Mouse (Mus musculus) C2C12 (cell line): Measurements from ENCODE around the gene Olfr686. TPM values are rescaled to one million over a fixed set of nuclear protein-coding genes. Genes with fewer than 3 reads are reported as not detected.

Experiments used
- H3K27me3 ChIP-seq: one replicate; pipeline ENCODE4 v1.6.1; 2011; ENCODE audit not compliant: control insufficient read depth, insufficient read depth, insufficient read length
- H3K36me3 ChIP-seq: one replicate; pipeline ENCODE4 v1.6.1; 2011; ENCODE audit not compliant: control insufficient read depth, insufficient read depth
- H3K4me3 ChIP-seq: one replicate; pipeline ENCODE4 v1.5.1; 2011; ENCODE audit warnings: mild to moderate bottlenecking, control low read depth; ENCODE audit not compliant: poor library complexity, insufficient read depth, severe bottlenecking
- H3K79me2 ChIP-seq: one replicate; pipeline ENCODE4 v1.6.1; 2011; ENCODE audit not compliant: control insufficient read depth, insufficient read depth
- H3K79me3 ChIP-seq: one replicate; pipeline ENCODE4 v1.6.1; 2011; ENCODE audit warnings: low read depth, control low read depth
- H3ac ChIP-seq: one replicate; pipeline ENCODE3; 2011; ENCODE audit warnings: low read depth; ENCODE audit not compliant: control insufficient read depth, insufficient read length
- CEBPB ChIP-seq: IDR thresholded peaks from one replicate; pipeline ENCODE4 v1.6.1; 2011; ENCODE audit warnings: low read depth, mild to moderate bottlenecking, control low read depth, moderate library complexity
- CTCF ChIP-seq: IDR thresholded peaks from one replicate; pipeline ENCODE4 v1.5.1; 2011; ENCODE audit not compliant: control insufficient read depth, insufficient read depth, insufficient read length
- FOSL1 ChIP-seq: IDR thresholded peaks from one replicate; pipeline ENCODE4 v1.8.0; 2011; ENCODE audit warnings: mild to moderate bottlenecking, low read length; ENCODE audit not compliant: poor library complexity, insufficient read depth, severe bottlenecking
- MAX ChIP-seq: IDR thresholded peaks from one replicate; pipeline ENCODE4 v1.6.1; 2011; ENCODE audit warnings: mild to moderate bottlenecking, control low read depth
- MYOD1 ChIP-seq: IDR thresholded peaks from one replicate; pipeline ENCODE4 v1.6.1; 2011; ENCODE audit warnings: low read depth; ENCODE audit not compliant: control insufficient read depth, insufficient read length
- MYOG ChIP-seq: IDR thresholded peaks from one replicate; pipeline ENCODE4 v1.6.1; 2011; ENCODE audit not compliant: control insufficient read depth, insufficient read length; ENCODE audit errors: extremely low read depth
- USF1 ChIP-seq: IDR thresholded peaks from one replicate; pipeline ENCODE4 v1.6.1; 2011; ENCODE audit warnings: low read depth, mild to moderate bottlenecking, control low read depth, moderate library complexity
- long read RNA-seq, 2 experiments: library from polyadenylated mRNA; unstranded; transcript quantifications; one replicate each; pipeline ENCODE4 v2.0.0; 2019 to 2020
- polyA plus RNA-seq: library from polyadenylated mRNA; unstranded; fragments of >200 nt; fragmentation: generic; extraction: Trizol; gene quantifications from one replicate; pipeline ENCODE4 v1.2.1, GENCODE M21; 2012; ENCODE audit warnings: missing spikeins

Olfr686 gene
- not detected for polyA plus RNA-seq
- long read RNA-seq, experiment 1: 0 reads
- long read RNA-seq, experiment 2: 0 reads

- TF ChIP-seq USF1: no peak
- TF ChIP-seq MAX: no peak
- no peak for TF ChIP-seq CEBPB
- TF ChIP-seq MYOG: no peak
- TF ChIP-seq MYOD1: no peak
- no peak for TF ChIP-seq FOSL1
- Histone ChIP-seq H3K4me3 (no peak within 1 kb of the TSS), H3K36me3 (no peaks in the 10 kb centered on the region), H3ac (no peak within 1 kb of the TSS), H3K79me2 (no peaks in the 10 kb centered on the region), H3K27me3 (no peaks in the 10 kb centered on the region), H3K79me3 (no peaks in the 10 kb centered on the region)
Measured at GRCm38 (mm10) chr7:105207385-105207784, at the start of gene Olfr686. Gene Olfr686, minus strand, starts transcription at chr7:105207485.

DNA sequence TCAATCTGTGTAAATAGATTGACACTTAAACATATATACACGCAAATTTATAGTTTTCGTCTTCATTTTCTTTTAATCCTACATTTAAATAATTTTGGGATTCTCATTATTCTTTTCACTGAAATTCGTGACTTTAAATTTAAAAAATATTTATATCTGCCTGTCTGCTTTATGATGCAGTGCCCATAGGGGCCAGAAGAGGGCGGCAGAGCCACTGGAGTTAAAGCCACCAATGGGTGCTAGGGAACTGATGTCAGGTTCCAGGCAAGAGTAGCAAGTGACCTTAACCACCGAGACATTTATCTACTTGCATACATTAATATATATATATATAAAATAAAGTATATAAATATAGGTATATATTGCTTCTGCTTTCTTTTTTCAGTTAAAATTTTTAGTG, 49.4 kb upstream of the Olfr686 start:
- TF ChIP-seq MYOG: no peak
- peak; percentile 15 for TF ChIP-seq CTCF
- no peaks in the 10 kb centered on the region for H3K36me3 ChIP-seq
- H3K79me2 ChIP-seq: no peaks in the 10 kb centered on the region
- H3K79me3 ChIP-seq: no peaks in the 10 kb centered on the region
- no peak overlapping the region for H3ac ChIP-seq
- H3K27me3 ChIP-seq: no peaks in the 10 kb centered on the region
- H3K4me3 ChIP-seq: no peak overlapping the region

DNA sequence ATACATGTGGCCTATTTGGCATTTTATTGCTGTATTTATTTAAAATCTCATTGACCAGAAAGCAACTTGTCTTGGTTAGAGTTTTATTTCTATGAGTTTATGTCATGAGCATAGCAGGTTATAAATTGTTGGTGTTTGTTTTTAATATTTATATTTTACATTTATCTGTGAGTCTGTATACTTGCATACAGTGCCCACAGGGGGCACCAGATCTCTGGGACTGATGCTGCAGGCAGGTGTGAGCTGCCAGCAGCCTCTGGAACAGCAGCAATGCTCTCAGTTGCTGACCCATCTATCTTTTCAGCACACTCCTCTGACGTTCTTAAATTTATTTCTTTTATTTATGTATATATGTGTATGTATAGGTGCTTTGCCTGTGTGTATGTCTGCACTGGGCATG, 40.9 kb upstream of the Olfr686 start:
- no peak overlapping the region for H3ac ChIP-seq
- H3K79me2 ChIP-seq: no peaks in the 10 kb centered on the region
- no peaks in the 10 kb centered on the region for H3K36me3 ChIP-seq
- no peaks in the 10 kb centered on the region for H3K27me3 ChIP-seq
- H3K4me3 ChIP-seq: no peak overlapping the region
- no peak for TF ChIP-seq CEBPB
- TF ChIP-seq MYOD1: no peak
- TF ChIP-seq MYOG: no peak
- no peak for TF ChIP-seq USF1
- no peak for TF ChIP-seq CTCF
- TF ChIP-seq MAX: no peak
- no peak for TF ChIP-seq FOSL1
- no peaks in the 10 kb centered on the region for H3K79me3 ChIP-seq

GRCm38 (mm10) chr7:105247671-105248070, 40.4 kb upstream of the Olfr686 start:
- TF ChIP-seq FOSL1: no peak
- TF ChIP-seq CTCF: no peak
- no peak for TF ChIP-seq MAX
- TF ChIP-seq CEBPB: no peak
- no peak for TF ChIP-seq MYOD1
- no peak for TF ChIP-seq USF1
- TF ChIP-seq MYOG: no peak
- no peak overlapping the region for H3K4me3 ChIP-seq

GRCm38 (mm10) chr7:105229386-105229785, 22.1 kb upstream of the Olfr686 start:
- Histone ChIP-seq H3ac (no peak overlapping the region), H3K79me2 (no peaks in the 10 kb centered on the region), H3K4me3 (no peak overlapping the region), H3K27me3 (no peaks in the 10 kb centered on the region), H3K79me3 (no peaks in the 10 kb centered on the region), H3K36me3 (no peaks in the 10 kb centered on the region)
- TF ChIP-seq CTCF: no peak
- no peak for TF ChIP-seq USF1
- TF ChIP-seq MYOD1: no peak
- TF ChIP-seq MYOG: no peak
- TF ChIP-seq FOSL1: no peak
- no peak for TF ChIP-seq CEBPB
- no peak for TF ChIP-seq MAX

More at GRCm38 (mm10) chr7:105247671-105248070, 40.4 kb upstream of the Olfr686 start:
- Histone ChIP-seq H3ac (no peak overlapping the region), H3K27me3 (no peaks in the 10 kb centered on the region), H3K79me3 (no peaks in the 10 kb centered on the region), H3K79me2 (no peaks in the 10 kb centered on the region), H3K36me3 (no peaks in the 10 kb centered on the region)

GRCm38 (mm10) chr7:105228138-105228537, 20.9 kb upstream of the Olfr686 start:
- TF ChIP-seq MYOD1 (no peak), MAX (no peak)
- Histone ChIP-seq H3K79me3 (no peaks in the 10 kb centered on the region), H3ac (no peak overlapping the region), H3K36me3 (no peaks in the 10 kb centered on the region), H3K4me3 (no peak overlapping the region), H3K27me3 (no peaks in the 10 kb centered on the region), H3K79me2 (no peaks in the 10 kb centered on the region)
